ENCODE assay signal across 17 mouse cellular contexts in the genomic region with DNA sequence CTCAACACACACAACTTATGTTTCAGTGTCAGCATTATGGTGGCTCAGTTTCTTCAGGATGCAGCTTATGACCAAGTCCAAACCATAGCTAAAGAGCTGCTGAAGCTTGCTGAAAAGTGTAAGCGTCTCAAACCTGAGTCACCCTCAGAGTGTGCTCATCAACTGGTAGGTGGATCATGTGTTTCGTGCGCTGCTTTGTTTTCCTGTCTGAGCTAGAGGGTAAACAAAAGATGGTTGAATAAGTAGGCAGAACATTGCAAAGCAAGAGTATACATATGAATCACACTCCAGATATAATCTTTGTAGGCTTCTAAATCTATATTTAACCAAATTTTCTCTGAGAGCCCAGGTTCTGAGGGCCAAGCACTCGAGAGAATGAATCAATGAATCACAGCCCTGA. TPM values are rescaled to one million over a fixed set of nuclear protein-coding genes. Genes with fewer than 3 reads are reported as not detected.
"Had no signal": no experiment of that assay in that cellular context is flagged by ENCODE, and none has a peak within 500 bp of the region (broad histone marks: within the 10 kb centered on the region; RNA-seq: fewer than 3 reads in every experiment).

No protein-coding gene starts in this region.

- H3K4me1 ChIP-seq: limb, embryonic 12.5 days; midbrain, embryonic 12.5 days; neural tube, embryonic 13.5 days; stomach, embryonic 15.5 days had no signal

- H3K9me3 ChIP-seq: limb, embryonic 12.5 days; lung, embryonic 15.5 days; midbrain, embryonic 12.5 days; neural tube, embryonic 13.5 days; stomach, embryonic 15.5 days had no signal

- DNase-seq: kidney, adult 2 months; kidney, postnatal 25 days; liver; lung, postnatal 14 days; thymus, postnatal 36 days had no signal

- H3K27me3 ChIP-seq: limb, embryonic 12.5 days; lung, embryonic 15.5 days; midbrain, embryonic 12.5 days; neural tube, embryonic 13.5 days; stomach, embryonic 15.5 days had no signal

- H3K4me2 ChIP-seq: limb, embryonic 12.5 days; lung, embryonic 15.5 days; midbrain, embryonic 12.5 days; neural tube, embryonic 13.5 days; stomach, embryonic 15.5 days had no signal

- H3K9ac ChIP-seq: limb, embryonic 12.5 days; lung, embryonic 15.5 days; midbrain, embryonic 12.5 days; neural tube, embryonic 13.5 days; stomach, embryonic 15.5 days had no signal

- H3K27ac ChIP-seq: limb, embryonic 12.5 days; lung, embryonic 15.5 days; midbrain, embryonic 12.5 days; neural tube, embryonic 13.5 days; stomach, embryonic 15.5 days had no signal

- H3K4me3 ChIP-seq: limb, embryonic 12.5 days; lung, embryonic 15.5 days; midbrain, embryonic 12.5 days; neural tube, embryonic 13.5 days; stomach, embryonic 15.5 days had no signal

- H3K36me3 ChIP-seq: limb, embryonic 12.5 days; lung, embryonic 15.5 days; midbrain, embryonic 12.5 days; neural tube, embryonic 13.5 days; stomach, embryonic 15.5 days had no signal

- ATAC-seq: intestine, embryonic 16.5 days; midbrain, embryonic 16.5 days had no signal

RNA-seq across cellular contexts. Expression of a gene that starts 3.3 kb away (rescaled TPM):
- total RNA-seq: megakaryocyte-erythroid progenitor cell, adult 5-6 weeks had no signal
- polyA plus RNA-seq: limb, embryonic 12.5 days; midbrain, embryonic 12.5 days; midbrain, embryonic 16.5 days; neural tube, embryonic 13.5 days; spleen, adult 2 months; thymus, postnatal 0 days had no signal

RNA-seq across cellular contexts. Expression of a gene that starts 45.4 kb away (rescaled TPM):
- total RNA-seq: left cerebral cortex, adult 18-20 months; left cerebral cortex, postnatal 25 days; megakaryocyte-erythroid progenitor cell, adult 5-6 weeks had no signal
- polyA plus RNA-seq: limb, embryonic 12.5 days; midbrain, embryonic 12.5 days; midbrain, embryonic 16.5 days; neural tube, embryonic 13.5 days; thymus, postnatal 0 days had no signal
